Mouse (Mus musculus): ENCODE results near the gene Cyp2d10.
"Not testable (repeated sequence)": the region's sequence is repeated elsewhere in the genome, so short reads cannot be mapped to it uniquely, and the experiment has no call there.

Cyp2d10 gene

DNA sequence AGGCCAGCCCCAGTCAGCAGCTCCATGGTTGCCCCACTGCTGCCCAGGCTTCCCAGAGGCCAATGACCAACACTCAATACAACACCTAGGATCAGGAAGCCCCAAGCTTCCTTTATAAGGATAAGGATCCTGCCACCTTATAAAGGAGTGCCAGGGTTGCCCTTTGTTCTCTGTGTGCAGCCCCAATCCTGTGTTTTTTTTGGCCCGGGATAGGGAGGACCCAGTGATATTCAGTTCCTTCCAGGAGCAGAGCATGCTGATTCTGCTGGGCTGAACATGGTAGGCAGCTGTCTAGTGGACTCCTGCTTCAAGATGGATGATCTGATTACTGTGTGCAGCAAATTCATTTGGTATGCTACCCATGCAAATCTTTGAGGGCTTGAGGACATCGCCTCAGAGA lies 13.1 kb downstream of the Cyp2d10 start, which contains the start of gene Cyp2d11:
Cyp2d11 (minus strand) TSS at position 101 of the 400 bp plus-strand sequence.
- DNase-seq: not testable (repeated sequence)

DNA sequence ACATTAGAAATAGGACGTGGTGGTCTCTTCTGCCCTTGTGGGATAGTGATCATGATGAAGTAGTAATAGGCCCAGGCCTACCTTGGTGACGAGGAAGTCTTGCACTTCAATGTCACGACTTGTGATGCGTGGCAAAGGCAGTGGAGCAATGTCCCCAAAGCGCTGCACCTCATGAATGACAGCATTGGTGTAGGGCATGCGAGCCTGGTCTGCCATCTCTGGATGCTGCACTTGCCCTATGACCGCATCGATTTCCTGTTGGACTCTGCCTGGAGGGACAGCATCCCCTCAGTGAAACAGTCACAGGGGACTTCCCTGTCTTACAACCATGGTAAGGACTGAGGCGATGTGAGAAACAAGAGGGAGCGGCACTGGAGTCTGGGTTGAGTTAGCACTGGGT lies 17.1 kb downstream of the Cyp2d10 start:
- DNase-seq: not testable (repeated sequence)

DNA sequence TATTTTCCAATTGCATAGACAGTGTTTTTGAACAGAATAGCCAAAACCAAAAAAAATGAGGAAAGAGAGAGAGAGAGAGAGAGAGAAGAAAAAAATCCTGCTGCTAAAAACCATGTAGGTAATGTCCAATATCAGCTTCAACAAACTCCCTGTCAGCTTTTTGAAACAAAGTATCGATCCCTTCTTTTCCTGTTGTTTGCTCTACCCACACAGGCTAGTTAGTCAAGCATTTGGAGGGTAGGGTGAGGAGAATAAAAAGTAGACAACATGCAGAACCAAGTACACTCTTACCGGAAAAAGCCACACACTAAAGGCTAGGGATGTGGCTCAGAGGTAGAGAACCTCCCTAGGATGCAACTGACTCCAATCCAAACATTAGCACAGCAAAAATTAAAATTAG lies 21.3 kb downstream of the Cyp2d10 start:
- DNase-seq: no peak

DNA sequence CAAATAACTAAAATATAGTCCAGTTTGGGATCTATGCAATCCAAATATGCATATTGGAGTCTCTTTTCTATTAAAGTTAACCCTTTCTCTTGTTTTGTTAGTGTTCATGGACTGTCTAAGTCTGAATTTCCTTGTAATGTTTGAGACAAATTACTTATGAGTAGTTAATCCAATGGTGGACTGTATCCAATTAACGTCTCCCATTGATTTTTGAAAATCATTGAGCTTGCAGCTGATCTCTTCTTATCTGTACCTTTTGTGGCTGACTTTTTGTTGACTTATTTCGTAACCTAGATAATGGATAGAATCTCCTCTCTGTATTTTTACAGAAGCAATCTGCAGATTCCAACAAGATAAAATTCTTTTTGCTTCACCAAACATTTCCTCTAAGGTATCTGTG lies 24.6 kb downstream of the Cyp2d10 start:
- no peak for DNase-seq

DNA sequence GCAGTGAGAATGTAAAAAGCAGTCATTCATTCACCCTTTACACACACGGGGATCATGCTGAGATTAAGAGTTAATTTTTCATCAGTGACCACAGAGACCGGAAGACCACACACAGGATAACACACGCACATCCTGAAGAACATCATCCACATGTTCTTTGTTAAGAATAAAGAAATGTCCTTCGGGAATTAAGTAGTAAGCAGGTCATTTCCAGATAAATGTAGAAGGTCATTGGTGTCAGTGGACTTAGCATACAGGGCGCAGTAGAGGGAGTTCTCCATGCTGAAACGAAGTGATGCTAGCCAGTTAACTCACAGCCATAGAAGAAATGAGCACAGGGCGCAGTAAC lies 26.3 kb downstream of the Cyp2d10 start:
- DNase-seq: no peak

DNA sequence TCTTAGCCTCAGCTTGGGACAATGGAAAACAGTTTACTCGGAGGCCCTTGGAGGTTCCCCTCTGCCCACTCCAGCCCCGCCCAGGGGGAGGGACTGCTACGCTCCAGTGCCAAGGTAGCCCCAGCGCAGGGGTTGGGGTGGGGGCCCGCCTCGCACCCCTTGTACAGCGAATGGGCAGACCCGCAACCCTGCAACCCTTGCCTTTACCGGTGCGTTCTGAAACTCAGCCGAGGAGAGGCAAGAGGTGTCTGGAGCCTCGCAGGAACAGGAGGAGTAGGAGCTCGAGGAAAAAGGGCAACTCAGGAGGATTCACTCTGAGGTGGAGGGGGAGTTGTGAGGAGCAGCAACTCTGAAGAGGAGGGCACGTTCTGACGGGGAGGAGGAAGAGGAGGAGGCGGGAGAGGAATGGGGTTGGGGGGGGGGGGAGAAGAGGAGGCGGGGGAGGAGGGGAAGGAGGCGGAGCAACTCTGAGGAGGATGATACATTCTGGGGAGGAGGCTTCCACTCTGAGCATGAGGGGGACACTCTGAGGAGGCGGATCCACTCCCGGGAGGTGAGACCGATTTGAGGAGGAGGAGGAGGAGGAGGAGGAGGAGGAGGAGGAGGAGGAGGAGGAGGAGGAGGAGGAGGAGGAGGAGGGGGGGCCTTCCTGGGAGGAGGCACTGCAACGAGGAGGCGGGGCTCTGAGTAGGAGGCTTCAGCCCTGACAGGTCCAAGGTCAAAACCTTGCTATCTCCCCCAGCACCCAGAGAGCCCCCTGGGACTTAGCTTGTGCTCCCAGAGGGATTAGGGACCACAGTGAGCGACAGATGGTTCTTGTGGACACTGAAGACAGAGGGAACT lies 26.9 kb downstream of the Cyp2d10 start, which contains the start of gene Cyp2d22:
Cyp2d22 (minus strand) TSS at position 390 of the 843 bp plus-strand sequence.
- peak; percentile 54 for DNase-seq

DNA sequence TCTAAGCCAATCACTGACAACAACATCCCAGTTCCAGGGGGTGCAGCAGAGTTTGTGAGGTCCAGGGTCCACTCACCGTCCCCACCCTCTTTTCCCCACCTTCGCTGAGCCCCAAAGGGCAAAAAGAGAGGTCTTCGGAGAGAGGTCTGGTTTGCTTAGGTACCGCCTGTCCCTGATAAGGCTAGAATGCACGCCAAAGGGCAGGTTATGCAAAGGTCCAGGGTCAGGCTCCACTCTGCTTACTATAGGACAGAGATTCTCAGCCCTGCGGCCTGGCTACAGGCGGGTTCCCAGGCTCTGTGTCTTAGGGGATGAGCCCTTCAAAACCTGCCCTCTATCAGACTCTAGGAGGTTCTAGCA lies 27.5 kb downstream of the Cyp2d10 start:
- DNase-seq: no peak

DNA sequence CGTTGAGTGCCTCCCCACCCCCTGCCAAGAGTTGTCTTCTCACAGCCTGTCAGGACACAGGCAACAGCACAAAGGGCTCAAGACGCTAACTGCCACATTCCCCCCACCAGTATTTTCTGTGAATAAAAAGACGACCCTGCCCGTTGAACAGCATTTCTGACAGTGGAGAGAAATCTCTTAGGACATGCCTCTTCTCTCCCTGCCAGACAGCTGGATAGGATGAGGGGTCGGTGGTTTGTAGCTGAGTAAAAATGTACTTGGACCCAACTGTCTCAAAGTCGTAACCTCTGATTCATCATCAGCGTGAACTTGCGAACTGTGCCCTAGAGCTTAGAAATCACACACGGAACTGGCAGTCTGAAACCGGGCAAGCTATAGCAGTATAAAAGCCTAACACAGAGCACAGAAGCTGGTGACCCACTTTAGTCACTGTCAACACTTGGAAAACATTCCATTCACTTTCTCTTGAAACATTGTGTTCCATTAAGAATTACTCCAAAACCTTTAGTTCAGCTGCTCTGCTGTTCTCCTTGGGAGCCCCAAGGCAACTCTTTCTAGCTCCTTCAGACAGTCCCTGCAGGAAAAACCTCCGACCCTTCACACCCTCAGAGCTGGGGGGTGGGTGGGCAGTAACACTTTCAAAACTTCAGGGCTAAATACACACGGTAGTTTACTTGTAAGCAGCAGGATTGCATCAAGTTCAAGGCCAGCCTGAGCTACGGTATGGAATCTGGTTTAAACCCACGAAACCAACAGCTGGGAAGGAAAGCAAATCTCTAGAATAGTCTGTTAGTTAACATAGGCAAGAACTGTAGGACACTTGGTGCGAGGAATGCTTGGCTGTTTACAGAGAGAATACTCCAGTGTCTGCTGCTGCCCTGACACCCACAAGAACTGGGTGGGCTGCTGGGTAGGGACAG lies 28.5 kb downstream of the Cyp2d10 start:
- DNase-seq: no peak

DNA sequence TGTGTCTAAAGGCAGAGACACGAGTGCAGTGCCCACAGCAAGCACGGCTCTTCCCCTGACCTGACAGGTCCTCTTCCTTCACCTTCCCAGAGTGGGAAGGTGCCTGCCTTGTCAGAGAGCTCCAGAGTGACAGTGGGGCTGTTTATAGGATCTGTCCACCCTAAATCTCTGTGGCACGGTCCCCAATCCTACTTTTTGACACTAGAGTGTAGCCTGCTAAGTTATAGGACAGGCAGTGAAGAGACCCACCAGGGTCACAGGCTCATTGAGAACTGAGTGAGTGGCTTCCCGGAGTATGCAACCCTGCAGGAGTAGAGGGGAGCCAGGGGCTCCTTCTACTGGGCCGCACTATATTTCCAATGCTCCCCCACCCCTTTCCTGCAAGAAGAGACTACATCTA lies 29.3 kb downstream of the Cyp2d10 start:
- DNase-seq: no peak

DNA sequence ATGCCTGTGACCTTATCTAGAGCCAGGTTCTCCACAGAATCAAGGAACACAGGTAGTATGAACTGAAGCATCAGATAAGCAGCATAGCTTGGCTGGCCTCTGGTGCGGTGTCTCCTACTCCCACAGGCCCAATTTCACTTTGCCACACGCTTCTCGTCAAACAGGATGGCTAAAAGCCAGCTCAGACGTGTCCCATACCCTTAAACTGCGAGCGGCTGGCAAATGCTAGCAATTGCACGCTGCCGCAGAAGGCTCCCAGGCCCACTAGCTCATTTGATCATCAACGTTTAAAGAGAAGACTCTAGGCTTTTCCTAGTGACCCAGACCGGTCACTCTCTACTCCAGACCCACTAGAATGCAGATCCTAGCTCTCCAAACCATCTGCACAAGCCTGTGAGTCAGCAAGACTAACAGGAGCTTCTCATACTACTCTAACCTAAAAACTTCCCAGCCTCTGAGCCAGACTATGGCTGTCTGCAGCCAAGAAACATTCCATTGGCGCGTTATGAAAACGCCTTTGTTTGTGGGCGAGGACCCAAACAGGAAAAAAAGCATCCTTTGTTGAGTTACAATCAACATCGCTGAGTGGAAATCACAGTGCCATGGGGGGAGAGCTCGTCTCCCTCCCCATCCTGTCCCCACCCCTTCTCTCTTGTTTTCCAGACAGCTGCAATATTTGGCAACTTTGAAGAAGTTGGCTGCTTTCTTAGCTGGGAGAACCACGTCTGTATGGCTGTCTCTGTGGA lies 30.4 kb downstream of the Cyp2d10 start:
- DNase-seq: no peak

DNA sequence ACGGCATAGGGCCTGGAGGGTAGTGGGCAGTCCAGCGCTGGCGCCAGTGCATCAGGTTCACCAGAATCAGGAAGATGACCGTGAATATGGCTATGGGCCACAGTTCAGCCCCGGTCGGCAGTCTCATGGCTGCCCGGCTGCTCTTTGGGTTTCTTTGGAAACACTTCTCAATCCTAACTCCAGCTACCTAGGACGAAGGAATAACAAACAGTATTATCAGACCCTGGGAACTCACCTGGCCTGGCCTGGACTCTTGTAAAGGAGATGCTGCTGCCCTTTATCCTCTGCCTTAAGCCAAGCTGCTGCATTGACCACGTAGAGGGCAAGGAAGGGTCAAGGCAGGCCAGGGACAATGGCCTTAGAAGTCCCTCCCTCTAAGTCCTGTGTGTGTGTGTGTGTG lies 31.1 kb downstream of the Cyp2d10 start:
- DNase-seq: no peak

DNA sequence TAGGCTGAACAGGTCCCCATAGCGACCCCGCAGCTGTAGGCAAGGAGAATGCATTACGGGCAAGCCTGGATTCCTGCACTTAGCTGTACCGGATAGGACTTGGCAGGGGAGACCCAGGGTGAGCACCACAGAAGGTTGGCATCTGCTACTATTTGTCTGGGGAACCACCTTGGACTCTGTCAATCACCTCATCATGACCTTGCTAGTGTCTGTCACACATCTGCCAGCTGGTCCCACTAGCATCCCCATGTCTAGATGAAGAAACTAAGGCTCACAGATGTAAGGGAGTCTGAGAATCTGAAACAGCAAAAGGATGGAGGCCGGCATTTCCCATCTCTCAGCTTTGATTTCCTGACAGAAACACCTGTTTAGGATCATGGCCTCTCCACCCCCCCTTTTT lies 32.6 kb downstream of the Cyp2d10 start:
- no peak for DNase-seq

DNA sequence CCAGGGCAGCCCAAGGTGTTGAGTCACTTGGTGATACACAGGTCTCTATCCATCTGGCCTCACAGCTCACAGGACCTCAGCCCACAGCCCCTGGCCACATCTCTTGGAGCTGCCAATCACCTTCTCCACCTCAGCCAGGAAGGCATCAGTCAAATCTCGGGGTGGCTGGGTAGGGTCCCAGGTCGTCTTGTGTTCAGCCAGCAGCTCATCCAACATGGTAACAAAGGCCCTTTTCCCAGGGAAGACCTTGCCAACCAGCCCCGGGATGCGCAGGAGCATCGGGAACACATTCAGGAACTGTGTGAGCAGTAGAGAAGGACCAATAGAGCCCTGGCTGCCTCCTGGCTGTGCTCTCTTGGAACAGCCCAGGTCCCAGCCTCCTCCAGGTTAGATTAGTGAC lies 34.0 kb downstream of the Cyp2d10 start:
- DNase-seq: no peak

DNA sequence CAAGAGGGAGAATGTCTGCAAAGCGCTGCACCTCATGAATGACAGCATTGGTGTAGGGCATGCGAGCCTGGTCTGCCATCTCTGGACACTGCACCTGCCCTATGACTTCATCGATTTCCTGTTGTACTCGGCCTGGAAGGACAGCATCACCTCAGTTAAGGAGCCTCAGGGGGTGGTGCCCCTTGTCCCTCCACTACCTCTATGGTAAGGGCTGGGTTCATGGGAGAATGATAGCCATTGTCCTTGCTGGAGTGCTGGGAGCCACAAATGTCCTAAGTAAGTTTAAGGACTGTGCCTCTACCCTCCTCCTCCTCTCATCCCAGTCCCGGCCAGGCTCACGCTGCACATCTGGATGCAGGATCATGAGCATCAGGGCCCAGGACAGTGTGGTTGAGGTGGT lies 34.5 kb downstream of the Cyp2d10 start:
- no peak for DNase-seq

DNA sequence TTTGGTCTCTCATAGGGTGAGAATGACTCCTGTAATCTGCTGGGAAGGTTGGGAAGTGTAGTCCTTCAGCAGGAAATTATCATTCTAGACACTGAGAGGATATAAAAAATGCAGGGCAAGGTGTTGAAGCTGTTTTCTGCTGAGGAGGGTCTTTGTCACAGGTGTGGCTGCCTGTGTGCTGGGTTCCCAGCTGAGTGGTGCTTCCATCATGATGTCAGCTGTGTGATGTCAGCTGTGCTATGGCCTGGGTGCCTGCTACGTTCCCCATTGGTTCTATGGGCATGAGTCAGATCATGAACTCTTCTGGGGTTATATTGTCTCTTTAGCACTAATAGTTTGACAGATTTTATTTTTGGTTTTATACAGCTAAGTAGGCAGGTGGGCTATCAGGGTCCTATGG lies 38.1 kb downstream of the Cyp2d10 start:
- DNase-seq: no peak

DNA sequence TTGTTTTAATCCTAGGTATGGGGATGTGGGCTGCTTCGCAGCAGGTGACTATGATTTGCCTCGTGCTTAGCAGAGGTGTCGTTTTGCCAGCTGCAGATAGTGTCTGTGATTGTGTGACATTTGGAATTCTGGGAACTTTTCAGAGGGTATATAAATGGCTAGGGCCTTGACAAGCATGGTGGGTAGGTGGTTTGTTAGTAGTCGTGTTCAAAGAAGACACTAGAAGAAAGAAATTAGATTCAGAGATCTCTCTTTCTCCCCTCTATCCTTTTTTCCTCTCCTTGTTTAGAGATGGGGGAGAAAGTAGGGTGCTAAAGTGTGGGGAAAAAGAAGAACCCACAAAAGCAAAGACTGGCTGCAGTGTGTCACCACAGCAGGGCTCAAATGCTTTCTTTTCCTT lies 38.8 kb downstream of the Cyp2d10 start:
- no peak for DNase-seq

DNA sequence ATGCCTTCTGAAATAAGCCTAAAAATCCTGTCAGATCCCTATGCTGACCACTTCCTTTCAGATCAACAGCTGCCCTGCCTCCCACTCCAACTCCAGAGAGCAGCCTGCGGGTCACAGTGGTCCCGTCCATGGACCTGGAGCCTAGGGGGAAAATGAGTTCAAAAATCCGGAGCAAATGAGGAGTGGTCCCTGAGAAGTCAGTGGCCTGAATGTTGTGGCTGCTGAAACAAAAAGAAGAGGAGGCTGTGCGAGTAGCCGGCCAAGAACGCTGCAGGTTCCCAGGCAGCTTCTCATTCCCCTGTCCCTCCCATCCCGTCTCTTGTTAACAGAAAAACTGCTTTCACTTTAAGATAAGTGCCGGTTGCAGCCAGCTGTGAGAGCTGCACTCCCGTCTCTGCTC lies 42.4 kb downstream of the Cyp2d10 start:
- DNase-seq: not testable (repeated sequence)

DNA sequence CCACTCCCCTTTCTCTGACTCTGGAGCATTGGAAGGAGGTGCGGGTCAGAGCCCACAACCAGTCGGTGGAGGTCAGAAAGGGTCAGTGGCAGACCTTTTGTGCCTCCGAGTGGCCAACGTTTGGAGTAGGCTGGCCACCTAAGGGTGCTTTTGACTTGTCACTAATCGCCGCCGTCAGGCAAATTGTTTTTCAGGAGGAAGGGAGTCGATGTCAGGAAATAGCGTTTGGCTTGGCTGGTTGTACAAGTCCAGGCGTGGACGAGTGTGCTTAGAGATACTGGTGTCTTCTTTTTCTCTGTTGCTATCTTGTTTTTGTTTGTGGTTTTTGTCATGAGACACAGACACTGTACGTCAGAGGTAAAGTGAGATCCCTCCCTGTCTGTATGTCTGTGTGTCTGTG lies 43.2 kb downstream of the Cyp2d10 start:
- not testable (repeated sequence) for DNase-seq

DNA sequence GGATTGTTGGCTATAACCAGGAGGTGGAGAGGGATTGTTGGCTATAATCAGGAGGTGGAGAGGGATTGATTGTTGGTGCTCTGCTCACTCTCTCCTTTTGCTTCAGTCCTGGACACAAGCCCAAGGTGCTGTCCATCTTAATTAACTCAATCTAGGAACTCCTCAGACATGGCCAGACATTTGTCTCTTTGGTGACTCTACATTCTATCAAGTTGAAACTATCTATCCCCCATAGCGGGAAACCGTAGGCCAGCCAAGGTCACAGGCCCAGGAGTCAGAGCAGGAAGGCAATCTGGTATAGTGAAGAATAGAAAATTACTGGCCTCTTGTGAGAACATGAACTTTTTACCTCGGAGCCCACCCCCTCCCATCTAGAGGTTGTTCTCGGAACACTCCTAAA lies 44.8 kb downstream of the Cyp2d10 start:
- DNase-seq: no peak

DNA sequence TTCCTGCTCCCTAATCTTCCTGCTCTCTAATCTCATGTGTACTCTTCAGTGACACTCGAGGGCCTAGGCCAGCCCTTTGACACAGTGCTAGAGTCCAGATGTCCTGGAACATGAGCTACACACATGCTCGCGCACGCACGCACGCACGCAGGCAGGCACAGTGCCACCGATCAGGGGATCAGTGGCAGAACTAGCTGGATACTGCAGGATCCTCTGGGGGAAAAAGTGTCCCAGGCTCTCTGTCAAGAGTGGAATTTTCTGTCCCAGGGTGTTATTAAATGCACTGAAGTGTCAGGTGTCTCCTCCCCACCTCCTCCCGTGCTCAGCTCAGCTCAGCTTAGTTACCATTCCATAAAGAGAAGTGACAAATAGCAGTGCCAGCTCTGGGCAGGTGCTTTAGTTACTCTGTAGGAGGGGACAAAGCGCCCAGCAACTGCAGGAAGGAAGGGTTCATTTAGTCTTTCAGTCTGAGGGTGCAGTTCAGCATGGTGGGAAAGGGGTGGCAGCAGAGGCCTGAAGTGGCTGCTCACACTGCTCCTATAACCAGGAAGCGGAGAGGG lies 45.5 kb downstream of the Cyp2d10 start:
- DNase-seq: peak; percentile 50

DNA sequence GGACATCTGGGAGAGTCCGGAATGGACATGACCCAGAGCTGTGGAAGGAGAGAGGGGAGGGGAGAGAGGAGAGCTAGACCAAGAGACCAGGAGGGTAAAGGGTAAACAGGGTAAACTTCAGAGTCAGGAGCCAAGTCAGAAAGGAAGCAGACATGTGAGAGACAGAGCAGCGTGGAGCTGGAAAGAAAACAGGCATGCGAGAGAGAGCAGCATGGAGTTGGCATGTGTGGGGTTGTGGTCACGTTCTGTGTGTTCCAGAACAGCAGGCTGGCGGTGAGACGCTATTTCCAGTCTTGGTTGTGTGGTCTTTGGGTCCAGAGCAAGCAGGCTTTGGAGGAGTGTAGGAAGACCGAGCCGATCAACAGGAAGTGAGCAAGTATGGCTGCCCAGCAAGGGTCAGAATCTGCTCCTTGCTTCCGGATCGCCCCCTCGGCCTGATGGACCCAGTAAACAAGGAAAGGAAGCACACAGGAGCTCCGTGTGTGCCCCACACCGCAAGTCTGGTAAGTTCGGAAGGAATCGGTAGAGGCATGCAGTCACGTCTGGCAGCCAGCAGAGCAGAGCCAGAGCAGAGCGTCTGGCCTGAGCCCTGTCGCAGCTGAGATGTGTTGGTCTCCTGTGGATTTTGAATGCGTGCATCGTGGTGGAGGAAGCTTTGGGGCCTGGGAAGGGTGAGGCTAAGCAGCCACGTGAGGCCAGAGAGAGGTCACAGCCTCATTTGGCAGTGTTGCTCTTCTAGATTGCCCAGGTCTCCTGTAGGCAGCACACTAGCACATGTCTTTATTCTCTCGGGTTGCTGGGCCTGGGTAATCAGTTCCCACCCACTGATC lies 48.3 kb downstream of the Cyp2d10 start:
- DNase-seq: no peak

Data from thymus, postnatal 14 days (tissue).